In the genomic region with DNA sequence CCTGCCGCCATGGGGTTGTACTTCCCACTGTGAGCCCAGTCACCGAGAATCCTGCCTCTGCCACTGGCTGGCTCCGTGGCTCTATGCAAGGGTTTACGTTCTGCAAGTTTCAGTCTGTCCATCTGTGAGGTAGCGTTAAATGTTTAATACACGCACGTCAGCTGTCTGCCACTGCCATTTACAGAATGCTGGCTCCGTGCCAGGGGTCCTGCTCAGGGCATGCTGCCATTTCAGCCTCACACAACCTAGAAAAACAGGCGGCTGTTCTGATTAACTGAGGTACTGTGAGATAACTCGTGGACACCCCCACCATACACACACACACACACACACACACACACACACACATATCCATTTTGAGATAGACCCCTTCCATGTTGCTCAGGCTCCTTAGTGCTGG, we compare ENCODE assay signal across 9 mouse cellular contexts. TPM values are rescaled to one million over a fixed set of nuclear protein-coding genes. Genes with fewer than 3 reads are reported as not detected.
DNase-seq lines count a peak whose midpoint lies in the region; ATAC-seq lines count a peak whose summit lies in the region.
"Had no signal": no experiment of that assay in that cellular context is flagged by ENCODE, and none has a peak within 500 bp of the region (broad histone marks: within the 10 kb centered on the region; RNA-seq: fewer than 3 reads in every experiment).

No protein-coding gene starts in this region.

- H3K36me3 ChIP-seq in lung, embryonic 15.5 days, result no peaks in the 10 kb centered on the region
- no peaks in the 10 kb centered on the region for H3K36me3 ChIP-seq in embryonic facial prominence, embryonic 15.5 days
- no peaks in the 10 kb centered on the region for H3K36me3 ChIP-seq in midbrain, embryonic 14.5 days (ENCODE audit: control insufficient read depth, insufficient read depth, low read length)
- H3K36me3 ChIP-seq: stomach, embryonic 15.5 days had no signal

- H3K9ac ChIP-seq in lung, embryonic 15.5 days, result no peak overlapping the region
- no peak overlapping the region for H3K9ac ChIP-seq in embryonic facial prominence, embryonic 15.5 days
- H3K9ac ChIP-seq in midbrain, embryonic 14.5 days (replicated peaks; ENCODE audit: low read length), result no peak overlapping the region
- H3K9ac ChIP-seq: stomach, embryonic 15.5 days had no signal

- no peaks in the 10 kb centered on the region for H3K9me3 ChIP-seq in lung, embryonic 15.5 days
- no peaks in the 10 kb centered on the region for H3K9me3 ChIP-seq in embryonic facial prominence, embryonic 15.5 days (replicated peaks)
- H3K9me3 ChIP-seq in midbrain, embryonic 14.5 days (ENCODE audit: control insufficient read depth, low read length), result no peaks in the 10 kb centered on the region
- H3K9me3 ChIP-seq: stomach, embryonic 15.5 days had no signal

- H3K4me1 ChIP-seq in lung, embryonic 15.5 days, result peaks cover 21% of the 10 kb centered on the region
- H3K4me1 ChIP-seq in embryonic facial prominence, embryonic 15.5 days, result peaks cover 16% of the 10 kb centered on the region
- H3K4me1 ChIP-seq in midbrain, embryonic 14.5 days (ENCODE audit: control insufficient read depth, insufficient read depth, low read length), result peaks cover 12% of the 10 kb centered on the region

- no peak overlapping the region; the same call in 1 of the 2 replicates for H3K4me2 ChIP-seq in lung, embryonic 15.5 days
- no peak overlapping the region for H3K4me2 ChIP-seq in embryonic facial prominence, embryonic 15.5 days (replicated peaks)
- no peak overlapping the region for H3K4me2 ChIP-seq in midbrain, embryonic 14.5 days (ENCODE audit: low read length)
- H3K4me2 ChIP-seq: stomach, embryonic 15.5 days had no signal

- DNase-seq in lung, postnatal 25 days (ENCODE audit: low spot score), result no peak
- DNase-seq in heart, postnatal 14 days, result peak; percentile 58 to 72
- peak; percentile 76 for DNase-seq in midbrain, embryonic 14.5 days
- no peak for DNase-seq in layer of hippocampus, adult 9-10 months (ENCODE audit: low spot score)
- DNase-seq in thymus, postnatal 36 days, result no peak
- DNase-seq in left cerebral cortex, adult 9 months (ENCODE audit: low spot score in 2 of 2), result no peak

- ATAC-seq in lung, embryonic 15.5 days (ENCODE audit: borderline replicate concordance, extremely low read depth, low FRiP score, low TSS enrichment), result 0 out of 2 replicates have a peak, but pooled peaks have one; percentile 28
- ATAC-seq in embryonic facial prominence, embryonic 15.5 days (ENCODE audit: insufficient number of reproducible peaks, low FRiP score, low TSS enrichment, low read depth), result no peak
- no peak; the same call in 1 of the 2 replicates for ATAC-seq in midbrain, embryonic 14.5 days (ENCODE audit: low FRiP score, low TSS enrichment)

- no peak overlapping the region for H3K27ac ChIP-seq in lung, embryonic 15.5 days
- H3K27ac ChIP-seq in embryonic facial prominence, embryonic 15.5 days (replicated peaks), result peak overlapping the region; percentile 34; the same call in 1 of the 2 replicates
- H3K27ac ChIP-seq in midbrain, embryonic 14.5 days (replicated peaks; ENCODE audit: low read depth, low read length), result peak overlapping the region; percentile 55
- H3K27ac ChIP-seq: stomach, embryonic 15.5 days had no signal

- H3K4me3 ChIP-seq in lung, embryonic 15.5 days, result no peak overlapping the region
- H3K4me3 ChIP-seq in embryonic facial prominence, embryonic 15.5 days (replicated peaks), result no peak overlapping the region
- H3K4me3 ChIP-seq in midbrain, embryonic 14.5 days (replicated peaks; ENCODE audit: low read depth, low read length), result no peak overlapping the region
- H3K4me3 ChIP-seq: stomach, embryonic 15.5 days had no signal

- no peaks in the 10 kb centered on the region for H3K27me3 ChIP-seq in lung, embryonic 15.5 days
- no peaks in the 10 kb centered on the region for H3K27me3 ChIP-seq in embryonic facial prominence, embryonic 15.5 days
- no peaks in the 10 kb centered on the region for H3K27me3 ChIP-seq in midbrain, embryonic 14.5 days (ENCODE audit: control insufficient read depth, insufficient read depth, low read length)
- H3K27me3 ChIP-seq: stomach, embryonic 15.5 days had no signal

- intact Hi-C loops in heart, postnatal 14 days (cut with DNase I), result no loop called here

- WGBS in lung, embryonic 15.5 days, result 12% methylated on average over 10 of the region's 10 CpGs
- WGBS in embryonic facial prominence, embryonic 15.5 days, result 27% methylated on average over 10 of the region's 10 CpGs
- WGBS in midbrain, embryonic 14.5 days, result 24% methylated on average over 10 of the region's 10 CpGs

RNA-seq across cellular contexts. Expression of a gene that starts 8.2 kb away (rescaled TPM):
- polyA plus RNA-seq in lung, embryonic 15.5 days (2015; fragmentation: Nextera tagmentation; extraction: Ambion mirVana), result 8.5 and 10.5 TPM in 2 replicates
- polyA plus RNA-seq in embryonic facial prominence, embryonic 15.5 days (2015; fragmentation: Nextera tagmentation; extraction: Ambion mirVana), result 13.2 and 13.9 TPM in 2 replicates
- 10 to 100 TPM; 55.2 to 59.1 TPM for total RNA-seq in heart, postnatal 14 days (2021)
- 13.0 and 15.3 TPM in 2 replicates for polyA plus RNA-seq in midbrain, embryonic 14.5 days (2014; fragmentation: Nextera tagmentation; extraction: Ambion mirVana)

RNA-seq across cellular contexts. Expression of a gene that starts 29.0 kb away (rescaled TPM):
- polyA plus RNA-seq in lung, embryonic 15.5 days (2015; fragmentation: Nextera tagmentation; extraction: Ambion mirVana), result 0.69 and 0.74 TPM in 2 replicates
- 0.55 and 0.65 TPM in 2 replicates for polyA plus RNA-seq in embryonic facial prominence, embryonic 15.5 days (2015; fragmentation: Nextera tagmentation; extraction: Ambion mirVana)
- under 1 TPM; 0.43 to 0.49 TPM for total RNA-seq in heart, postnatal 14 days (2021)
- polyA plus RNA-seq in midbrain, embryonic 14.5 days (2014; fragmentation: Nextera tagmentation; extraction: Ambion mirVana), result 0.08 TPM in 1 of 2 replicates, not detected in the other

Comparison
In these comparisons a context has a peak if more than half of its experiments do, and no peak if none do; other contexts are left out.
1. DNase-seq: peak in heart, postnatal 14 days (2 of 2) and midbrain, embryonic 14.5 days (single experiment); none in lung, postnatal 25 days (single experiment), layer of hippocampus, adult 9-10 months (single experiment), thymus, postnatal 36 days (0 of 2) and left cerebral cortex, adult 9 months (0 of 2).